Mouse (Mus musculus): Measurements from ENCODE around the gene Zfp39. TPM values are rescaled to one million over a fixed set of nuclear protein-coding genes. Genes with fewer than 3 reads are reported as not detected.

Gene Zfp39
- polyA plus RNA-seq, 2 experiments = 6.4 to 7.7 TPM

GRCm38 (mm10) chr11:58948542-58949479 lies 44.8 kb upstream of the Zfp39 start, which contains the start of gene Hist3h2ba:
Hist3h2ba (plus strand) TSS chr11:58948920.
- Histone ChIP-seq H3K4me1 (ENCODE audit: control insufficient read depth, insufficient read depth, low read length) (0 out of 2 replicates have a peak, but pooled peaks cover 7% of the 10 kb centered on the region), H3K27me3 (ENCODE audit: control insufficient read depth, insufficient read depth, low read length) (peaks cover 7% of the 10 kb centered on the region; the same call in 1 of the 2 replicates), H3K36me3 (ENCODE audit: control insufficient read depth, insufficient read depth, low read length) (no peaks in the 10 kb centered on the region), H3K9me3 (ENCODE audit: control insufficient read depth, low read length) (no peaks in the 10 kb centered on the region), H3K9ac (ENCODE audit: low read depth, low read length, severe bottlenecking) (peak within 1 kb of the TSS; percentile 55), H3K4me3 (replicated peaks; ENCODE audit: low read length) (peak within 1 kb of the TSS; percentile 44), H3K27ac (replicated peaks; ENCODE audit: low read depth, low read length) (peak within 1 kb of the TSS; percentile 81), H3K4me2 (replicated peaks; ENCODE audit: low read depth, low read length, severe bottlenecking) (peak within 1 kb of the TSS; percentile 68)
- peak; percentile 96; the same call in 1 of the 2 replicates for TF ChIP-seq POLR2A (IDR thresholded peaks at IDR 0.05; ENCODE audit: borderline replicate concordance, extremely low read depth, insufficient read depth, insufficient read length)
- DNase-seq (ENCODE audit: low spot score) (peak; percentile 91), ATAC-seq (ENCODE audit: low FRiP score, low read depth) (peak; percentile 90)
- WGBS = under 1% methylated on average over 43 of the region's 48 CpGs

- H3K27ac ChIP-seq (replicated peaks; ENCODE audit: low read depth, low read length) = peak overlapping the region; percentile 81
- TF ChIP-seq POLR2A (IDR thresholded peaks at IDR 0.05; ENCODE audit: borderline replicate concordance, extremely low read depth, insufficient read depth, insufficient read length) = no peak
- no peaks in the 10 kb centered on the region for H3K9me3 ChIP-seq (ENCODE audit: control insufficient read depth, low read length)
- H3K27me3 ChIP-seq (ENCODE audit: control insufficient read depth, insufficient read depth, low read length) = peaks cover 7% of the 10 kb centered on the region; the same call in 1 of the 2 replicates
- WGBS = 16% methylated on average over 23 of the region's 23 CpGs
- H3K4me2 ChIP-seq (replicated peaks; ENCODE audit: low read depth, low read length, severe bottlenecking) = peak overlapping the region; percentile 68
- no peaks in the 10 kb centered on the region for H3K36me3 ChIP-seq (ENCODE audit: control insufficient read depth, insufficient read depth, low read length)
- peak overlapping the region; percentile 44 for H3K4me3 ChIP-seq (replicated peaks; ENCODE audit: low read length)
- 0 out of 2 replicates have a peak, but pooled peaks cover 7% of the 10 kb centered on the region for H3K4me1 ChIP-seq (ENCODE audit: control insufficient read depth, insufficient read depth, low read length)
- peak overlapping the region; percentile 43 for H3K9ac ChIP-seq (ENCODE audit: low read depth, low read length, severe bottlenecking)
- peak; percentile 39 for DNase-seq (ENCODE audit: low spot score)
- ATAC-seq (ENCODE audit: low FRiP score, low read depth) = peak; percentile 48; the same call in 1 of the 2 replicates
These were observed 43.9 kb upstream of the Zfp39 start for GRCm38 (mm10) chr11:58947798-58948528.

GRCm38 (mm10) chr11:58947306-58947705 lies 43.3 kb upstream of the Zfp39 start:
- H3K36me3 ChIP-seq (ENCODE audit: control insufficient read depth, insufficient read depth, low read length) = no peaks in the 10 kb centered on the region
- no peak overlapping the region for H3K9ac ChIP-seq (ENCODE audit: low read depth, low read length, severe bottlenecking)
- ATAC-seq (ENCODE audit: low FRiP score, low read depth) = no peak
- 75% methylated on average over 3 of the region's 3 CpGs for WGBS
- H3K27ac ChIP-seq (replicated peaks; ENCODE audit: low read depth, low read length) = no peak overlapping the region
- DNase-seq (ENCODE audit: low spot score) = no peak
- no peak overlapping the region for H3K4me3 ChIP-seq (replicated peaks; ENCODE audit: low read length)
- TF ChIP-seq POLR2A (IDR thresholded peaks at IDR 0.05; ENCODE audit: borderline replicate concordance, extremely low read depth, insufficient read depth, insufficient read length) = no peak
- H3K9me3 ChIP-seq (ENCODE audit: control insufficient read depth, low read length) = no peaks in the 10 kb centered on the region
- no peak overlapping the region; the same call in 1 of the 2 replicates for H3K4me2 ChIP-seq (replicated peaks; ENCODE audit: low read depth, low read length, severe bottlenecking)
- H3K27me3 ChIP-seq (ENCODE audit: control insufficient read depth, insufficient read depth, low read length) = peaks cover 7% of the 10 kb centered on the region; the same call in 1 of the 2 replicates
- 0 out of 2 replicates have a peak, but pooled peaks cover 7% of the 10 kb centered on the region for H3K4me1 ChIP-seq (ENCODE audit: control insufficient read depth, insufficient read depth, low read length)

GRCm38 (mm10) chr11:58944136-58944535 lies 40.1 kb upstream of the Zfp39 start:
- H3K4me3 ChIP-seq (replicated peaks; ENCODE audit: low read length) = no peak overlapping the region
- DNase-seq (ENCODE audit: low spot score) = no peak
- H3K36me3 ChIP-seq (ENCODE audit: control insufficient read depth, insufficient read depth, low read length) = no peaks in the 10 kb centered on the region
- 65% methylated on average over 5 of the region's 5 CpGs for WGBS
- TF ChIP-seq POLR2A (IDR thresholded peaks at IDR 0.05; ENCODE audit: borderline replicate concordance, extremely low read depth, insufficient read depth, insufficient read length) = no peak
- H3K27me3 ChIP-seq (ENCODE audit: control insufficient read depth, insufficient read depth, low read length) = peaks cover 7% of the 10 kb centered on the region; the same call in 1 of the 2 replicates
- peaks cover 5% of the 10 kb centered on the region; the same call in 1 of the 2 replicates for H3K4me1 ChIP-seq (ENCODE audit: control insufficient read depth, insufficient read depth, low read length)
- ATAC-seq (ENCODE audit: low FRiP score, low read depth) = no peak
- H3K9me3 ChIP-seq (ENCODE audit: control insufficient read depth, low read length) = no peaks in the 10 kb centered on the region
- no peak overlapping the region for H3K27ac ChIP-seq (replicated peaks; ENCODE audit: low read depth, low read length)
- no peak overlapping the region for H3K9ac ChIP-seq (ENCODE audit: low read depth, low read length, severe bottlenecking)
- no peak overlapping the region for H3K4me2 ChIP-seq (replicated peaks; ENCODE audit: low read depth, low read length, severe bottlenecking)

GRCm38 (mm10) chr11:58939088-58939439 lies 35.0 kb upstream of the Zfp39 start:
- 23% methylated on average over 6 of the region's 6 CpGs for WGBS
- peak overlapping the region; percentile 67; the same call in 1 of the 2 replicates for H3K27ac ChIP-seq (replicated peaks; ENCODE audit: low read depth, low read length)
- no peak; the same call in 1 of the 2 replicates for ATAC-seq (ENCODE audit: low FRiP score, low read depth)

More at GRCm38 (mm10) chr11:58939088-58939439, 35.0 kb upstream of the Zfp39 start:
- Histone ChIP-seq H3K4me1 (ENCODE audit: control insufficient read depth, insufficient read depth, low read length) (peaks cover 12% of the 10 kb centered on the region), H3K4me2 (replicated peaks; ENCODE audit: low read depth, low read length, severe bottlenecking) (peak overlapping the region; percentile 70), H3K9ac (ENCODE audit: low read depth, low read length, severe bottlenecking) (peak overlapping the region; percentile 94), H3K27me3 (ENCODE audit: control insufficient read depth, insufficient read depth, low read length) (no peaks in the 10 kb centered on the region), H3K4me3 (replicated peaks; ENCODE audit: low read length) (peak overlapping the region; percentile 84), H3K36me3 (ENCODE audit: control insufficient read depth, insufficient read depth, low read length) (peaks cover 29% of the 10 kb centered on the region), H3K9me3 (ENCODE audit: control insufficient read depth, low read length) (no peaks in the 10 kb centered on the region)
- no peak for DNase-seq (ENCODE audit: low spot score)
- no peak for TF ChIP-seq POLR2A (IDR thresholded peaks at IDR 0.05; ENCODE audit: borderline replicate concordance, extremely low read depth, insufficient read depth, insufficient read length)

Measured in limb, embryonic 14.5 days (tissue).